Mouse (Mus musculus) cerebellum, postnatal 4 days (tissue): ENCODE measurements around the gene Bend4.

Experiments
- DNase-seq, 2 experiments: peaks; one replicate each; pipeline ENCODE4 v3.0.0; 2022; ENCODE audit warnings: low spot score in 2 of 2, mixed read lengths in 1 of 2

The Bend4 gene

GRCm38 (mm10) chr5:67427443-67428360 lies at the start of gene Bend4:
Gene Bend4, minus strand, starts transcription at chr5:67428310.
- peak; percentile 55 to 85 for DNase-seq

- DNase-seq: peak in 1 of 2 experiments; percentile 8
Measured at GRCm38 (mm10) chr5:67473723-67474122, 45.6 kb upstream of the Bend4 start.

- DNase-seq: no peak
Measured at GRCm38 (mm10) chr5:67473094-67473493, 45.0 kb upstream of the Bend4 start.

- DNase-seq: no peak
Measured at GRCm38 (mm10) chr5:67466866-67467530, 38.9 kb upstream of the Bend4 start.

GRCm38 (mm10) chr5:67464899-67465298 lies 36.8 kb upstream of the Bend4 start:
- DNase-seq: no peak

- no peak for DNase-seq
Measured at GRCm38 (mm10) chr5:67463636-67464035, 35.5 kb upstream of the Bend4 start.

- no peak for DNase-seq
Measured at GRCm38 (mm10) chr5:67462331-67462730, 34.2 kb upstream of the Bend4 start.

- no peak for DNase-seq
Measured at GRCm38 (mm10) chr5:67456841-67457240, 28.7 kb upstream of the Bend4 start.

- DNase-seq: no peak
Measured at GRCm38 (mm10) chr5:67454282-67454681, 26.2 kb upstream of the Bend4 start.

- no peak for DNase-seq
Measured at GRCm38 (mm10) chr5:67449957-67450630, 22.0 kb upstream of the Bend4 start.

- no peak for DNase-seq
Measured at GRCm38 (mm10) chr5:67446526-67446925, 18.4 kb upstream of the Bend4 start.

- no peak for DNase-seq
Measured at GRCm38 (mm10) chr5:67444217-67445050, 16.3 kb upstream of the Bend4 start.

GRCm38 (mm10) chr5:67442813-67443450 lies 14.8 kb upstream of the Bend4 start:
- DNase-seq: no peak

- no peak for DNase-seq
Measured at GRCm38 (mm10) chr5:67440563-67440962, 12.5 kb upstream of the Bend4 start.

GRCm38 (mm10) chr5:67437403-67437802 lies 9.3 kb upstream of the Bend4 start:
- no peak for DNase-seq

GRCm38 (mm10) chr5:67426478-67427442 lies 1.4 kb downstream of the Bend4 start:
- DNase-seq: peak in 1 of 2 experiments; percentile 9

GRCm38 (mm10) chr5:67426011-67426410 lies 2.1 kb downstream of the Bend4 start:
- no peak for DNase-seq

GRCm38 (mm10) chr5:67424636-67425035 lies 3.5 kb downstream of the Bend4 start:
- DNase-seq: no peak

GRCm38 (mm10) chr5:67423963-67424362 lies 4.1 kb downstream of the Bend4 start:
- no peak for DNase-seq

- no peak for DNase-seq
Measured at GRCm38 (mm10) chr5:67423326-67423725, 4.8 kb downstream of the Bend4 start.
